13 mouse cellular contexts compared by ENCODE assay signal in genomic region chr12:85385329-85385994, GRCm38 (mm10). TPM values are rescaled to one million over a fixed set of nuclear protein-coding genes. Genes with fewer than 3 reads are reported as not detected.
DNase-seq lines count a peak whose midpoint lies in the region; ATAC-seq and TF ChIP-seq lines count a peak whose summit lies in the region.
"Had no signal": no experiment of that assay in that cellular context is flagged by ENCODE, and none has a peak within 500 bp of the region (broad histone marks: within the 10 kb centered on the region; RNA-seq: fewer than 3 reads in every experiment).

No protein-coding gene starts in this region.

- no peak for TF ChIP-seq CTCF in bone marrow, adult 2 months (IDR thresholded peaks at IDR 0.05; ENCODE audit: control insufficient read depth, insufficient read depth, low read length)

- H3K4me1 ChIP-seq in limb, embryonic 13.5 days, result no peaks in the 10 kb centered on the region
- 0 out of 2 replicates have a peak, but pooled peaks cover 3% of the 10 kb centered on the region for H3K4me1 ChIP-seq in limb, embryonic 10.5 days
- H3K4me1 ChIP-seq in bone marrow, adult 2 months (ENCODE audit: control insufficient read depth, insufficient read depth, low read length), result peaks cover 2% of the 10 kb centered on the region
- peaks cover 26 to 29% of the 10 kb centered on the region in 2 experiments for H3K4me1 ChIP-seq in heart, embryonic 14.5 days (ENCODE audit: control insufficient read depth in 2 of 2, insufficient read depth in 2 of 2, low read length in 2 of 2)
- H3K4me1 ChIP-seq in forebrain, embryonic 14.5 days (ENCODE audit: control insufficient read depth, insufficient read depth, low read length), result no peaks in the 10 kb centered on the region
- no peaks in the 10 kb centered on the region for H3K4me1 ChIP-seq in forebrain, embryonic 10.5 days
- H3K4me1 ChIP-seq: embryonic facial prominence, embryonic 12.5 days had no signal

- no peak for TF ChIP-seq POLR2A in bone marrow, adult 2 months (IDR thresholded peaks at IDR 0.05; ENCODE audit: borderline replicate concordance, control insufficient read depth, low read depth, low read length)

- peak overlapping the region; percentile 26; the same call in 1 of the 2 replicates for H3K9ac ChIP-seq in limb, embryonic 13.5 days
- peak overlapping the region; percentile 52; the same call in 1 of the 2 replicates for H3K9ac ChIP-seq in heart, embryonic 14.5 days (ENCODE audit: low read length)
- no peak overlapping the region for H3K9ac ChIP-seq in forebrain, embryonic 14.5 days (ENCODE audit: low read length)
- H3K9ac ChIP-seq: embryonic facial prominence, embryonic 12.5 days; lung, embryonic 15.5 days had no signal

- no peaks in the 10 kb centered on the region for H3K27me3 ChIP-seq in limb, embryonic 13.5 days
- H3K27me3 ChIP-seq in limb, embryonic 10.5 days (ENCODE audit: low read depth, poor library complexity, severe bottlenecking), result no peaks in the 10 kb centered on the region
- H3K27me3 ChIP-seq in heart, embryonic 14.5 days (ENCODE audit: control insufficient read depth, insufficient read depth, low read length), result no peaks in the 10 kb centered on the region
- H3K27me3 ChIP-seq in forebrain, embryonic 14.5 days (replicated peaks; ENCODE audit: control insufficient read depth, insufficient read depth, low read length), result no peaks in the 10 kb centered on the region
- H3K27me3 ChIP-seq in forebrain, embryonic 10.5 days (ENCODE audit: poor library complexity, severe bottlenecking), result no peaks in the 10 kb centered on the region; the same call in 1 of the 2 replicates
- H3K27me3 ChIP-seq: embryonic facial prominence, embryonic 12.5 days had no signal

- H3K9me3 ChIP-seq in limb, embryonic 13.5 days, result no peaks in the 10 kb centered on the region
- H3K9me3 ChIP-seq in limb, embryonic 10.5 days (replicated peaks), result no peaks in the 10 kb centered on the region
- H3K9me3 ChIP-seq in heart, embryonic 14.5 days (ENCODE audit: control insufficient read depth, low read length), result no peaks in the 10 kb centered on the region
- no peaks in the 10 kb centered on the region for H3K9me3 ChIP-seq in forebrain, embryonic 14.5 days (replicated peaks; ENCODE audit: control insufficient read depth, low read length)
- no peaks in the 10 kb centered on the region for H3K9me3 ChIP-seq in forebrain, embryonic 10.5 days
- H3K9me3 ChIP-seq: embryonic facial prominence, embryonic 12.5 days; lung, embryonic 15.5 days had no signal

- ATAC-seq in limb, embryonic 13.5 days (ENCODE audit: low FRiP score, low read depth), result no peak
- ATAC-seq in heart, embryonic 14.5 days (ENCODE audit: insufficient number of reproducible peaks, insufficient read depth, low FRiP score, low read depth), result no peak
- ATAC-seq in monocyte, adult 5-6 weeks (replicated peaks; ENCODE audit: insufficient number of reproducible peaks, low FRiP score, low TSS enrichment, poor library complexity, severe bottlenecking), result peak; percentile 87
- no peak for ATAC-seq in CD4-positive, CD25-positive, alpha-beta regulatory T cell, adult 4 months
- ATAC-seq in forebrain, embryonic 14.5 days, result no peak
- ATAC-seq: hindbrain, embryonic 16.5 days had no signal

- 78% methylated on average over 10 of the region's 10 CpGs for WGBS in limb, embryonic 13.5 days
- 83% methylated on average over 10 of the region's 10 CpGs for WGBS in limb, embryonic 10.5 days
- WGBS in bone marrow, adult 2 months, result 6% methylated on average over 10 of the region's 10 CpGs
- 65% methylated on average over 10 of the region's 10 CpGs for WGBS in heart, embryonic 14.5 days
- WGBS in forebrain, embryonic 14.5 days, result 89% methylated on average over 10 of the region's 10 CpGs
- WGBS in forebrain, embryonic 10.5 days, result 89% methylated on average over 10 of the region's 10 CpGs

- no peak overlapping the region for H3K27ac ChIP-seq in limb, embryonic 13.5 days
- no peak overlapping the region for H3K27ac ChIP-seq in limb, embryonic 10.5 days
- peak overlapping the region; percentile 89 for H3K27ac ChIP-seq in bone marrow, adult 2 months (ENCODE audit: control insufficient read depth, insufficient read depth, low read depth, low read length, poor library complexity)
- peak overlapping the region in 1 of 2 experiments; percentile 50; a peak in 1 of 4 replicates for H3K27ac ChIP-seq in heart, embryonic 14.5 days (replicated peaks in 1 of 2; ENCODE audit: control insufficient read depth in 1 of 2, insufficient read depth in 1 of 2, low read depth in 2 of 2, low read length in 2 of 2)
- no peak overlapping the region for H3K27ac ChIP-seq in forebrain, embryonic 14.5 days (ENCODE audit: low read depth, low read length)
- H3K27ac ChIP-seq in forebrain, embryonic 10.5 days, result no peak overlapping the region
- H3K27ac ChIP-seq: embryonic facial prominence, embryonic 12.5 days; kidney, postnatal 0 days; lung, embryonic 15.5 days had no signal

- no peak overlapping the region for H3K4me2 ChIP-seq in limb, embryonic 13.5 days (replicated peaks)
- no peak overlapping the region for H3K4me2 ChIP-seq in heart, embryonic 14.5 days (ENCODE audit: low read length)
- no peak overlapping the region for H3K4me2 ChIP-seq in forebrain, embryonic 14.5 days (ENCODE audit: low read length)
- H3K4me2 ChIP-seq: embryonic facial prominence, embryonic 12.5 days; lung, embryonic 15.5 days had no signal

- no peaks in the 10 kb centered on the region for H3K36me3 ChIP-seq in limb, embryonic 13.5 days
- H3K36me3 ChIP-seq in limb, embryonic 10.5 days, result no peaks in the 10 kb centered on the region
- no peaks in the 10 kb centered on the region for H3K36me3 ChIP-seq in heart, embryonic 14.5 days (ENCODE audit: control insufficient read depth, insufficient read depth, low read length)
- H3K36me3 ChIP-seq in forebrain, embryonic 14.5 days (ENCODE audit: control insufficient read depth, insufficient read depth, low read length), result no peaks in the 10 kb centered on the region
- H3K36me3 ChIP-seq in forebrain, embryonic 10.5 days (replicated peaks), result no peaks in the 10 kb centered on the region
- H3K36me3 ChIP-seq: embryonic facial prominence, embryonic 12.5 days; lung, embryonic 15.5 days had no signal

- no peak overlapping the region for H3K4me3 ChIP-seq in limb, embryonic 13.5 days
- no peak overlapping the region for H3K4me3 ChIP-seq in limb, embryonic 10.5 days
- H3K4me3 ChIP-seq in bone marrow, adult 2 months (replicated peaks; ENCODE audit: control insufficient read depth, low read depth, low read length), result no peak overlapping the region
- no peak overlapping the region for H3K4me3 ChIP-seq in heart, embryonic 14.5 days (ENCODE audit: control insufficient read depth in 1 of 2, insufficient read depth in 1 of 2, low read depth in 1 of 2, low read length in 2 of 2)
- H3K4me3 ChIP-seq in forebrain, embryonic 14.5 days (ENCODE audit: low read depth, low read length), result no peak overlapping the region
- no peak overlapping the region for H3K4me3 ChIP-seq in forebrain, embryonic 10.5 days
- H3K4me3 ChIP-seq: embryonic facial prominence, embryonic 12.5 days; lung, embryonic 15.5 days had no signal

- DNase-seq in limb, embryonic 10.5 days (ENCODE audit: low spot score), result no peak
- DNase-seq in forebrain, embryonic 14.5 days (ENCODE audit: low spot score), result no peak
- no peak for DNase-seq in forebrain, embryonic 10.5 days (ENCODE audit: extremely low spot score, low spot score)
- DNase-seq: retina, postnatal 1 day had no signal

RNA-seq across cellular contexts. Expression of gene Tmed10, which starts 10.8 kb away (rescaled TPM):
- polyA plus RNA-seq in limb, embryonic 13.5 days (2015; fragmentation: Nextera tagmentation; extraction: Ambion mirVana), result 320 and 322 TPM in 2 replicates
- polyA plus RNA-seq in limb, embryonic 10.5 days (2016; fragmentation: Nextera tagmentation; extraction: Ambion mirVana), result 264 and 277 TPM in 2 replicates
- 39.8 and 59.6 TPM in 2 replicates for polyA plus RNA-seq in bone marrow, adult 2 months (2011; ENCODE audit: insufficient read depth, insufficient read length, low replicate concordance, missing spikeins)
- 281 and 320 TPM in 2 replicates for polyA plus RNA-seq in heart, embryonic 14.5 days (2014; fragmentation: Nextera tagmentation; extraction: Ambion mirVana)
- total RNA-seq in monocyte, adult 5-6 weeks (2017), result 92.0 to 115 TPM (median 97.4 TPM) in 3 replicates
- polyA plus RNA-seq in CD4-positive, CD25-positive, alpha-beta regulatory T cell, adult 4 months (2017; shearing (Covaris generic)), result 100 to 1,000 TPM; 211 to 243 TPM
- 194 and 212 TPM in 2 replicates for polyA plus RNA-seq in forebrain, embryonic 14.5 days (2014; fragmentation: Nextera tagmentation; extraction: Ambion mirVana)
- polyA plus RNA-seq in forebrain, embryonic 10.5 days (2016; fragmentation: Nextera tagmentation; extraction: Ambion mirVana), result 245 and 247 TPM in 2 replicates

RNA-seq across cellular contexts. Expression of gene Nek9, which starts 46.3 kb away (rescaled TPM):
- polyA plus RNA-seq in limb, embryonic 13.5 days (2015; fragmentation: Nextera tagmentation; extraction: Ambion mirVana), result 25.4 and 29.1 TPM in 2 replicates
- polyA plus RNA-seq in limb, embryonic 10.5 days (2016; fragmentation: Nextera tagmentation; extraction: Ambion mirVana), result 26.0 and 29.9 TPM in 2 replicates
- 14.2 and 25.4 TPM in 2 replicates for polyA plus RNA-seq in bone marrow, adult 2 months (2011; ENCODE audit: insufficient read depth, insufficient read length, low replicate concordance, missing spikeins)
- polyA plus RNA-seq in heart, embryonic 14.5 days (2014; fragmentation: Nextera tagmentation; extraction: Ambion mirVana), result 16.8 and 17.3 TPM in 2 replicates
- 30.4 to 50.6 TPM (median 33.8 TPM) in 3 replicates for total RNA-seq in monocyte, adult 5-6 weeks (2017)
- 10 to 100 TPM; 11.2 to 13.9 TPM for polyA plus RNA-seq in CD4-positive, CD25-positive, alpha-beta regulatory T cell, adult 4 months (2017; shearing (Covaris generic))
- 9.5 and 10.4 TPM in 2 replicates for polyA plus RNA-seq in forebrain, embryonic 14.5 days (2014; fragmentation: Nextera tagmentation; extraction: Ambion mirVana)
- polyA plus RNA-seq in forebrain, embryonic 10.5 days (2016; fragmentation: Nextera tagmentation; extraction: Ambion mirVana), result 23.9 TPM in 2 replicates
